Mouse (Mus musculus) left cerebral cortex, adult 2 months (tissue): ENCODE measurements around the gene Lage3. TPM values are rescaled to one million over a fixed set of nuclear protein-coding genes. Genes with fewer than 3 reads are reported as not detected.
A peak's percentile ranks its signal among the peaks of the same experiment; 100 is the strongest.

ENCODE experiments used
- DNase-seq, 2 experiments: peaks; one replicate each; pipeline ENCODE4 v3.0.0; 2021 to 2022; ENCODE audit warnings: low spot score in 2 of 2, mixed read lengths in 1 of 2; ENCODE audit errors: extremely low spot score in 1 of 2
- H3K27ac ChIP-seq: fragments of 200-600 bp; 2 replicates; pipeline ENCODE4 v1.8.1; 2022
- H3K4me3 ChIP-seq: fragments of 200-600 bp; 2 replicates; pipeline ENCODE4 v1.8.1; 2022
- CTCF ChIP-seq: fragments of 200-600 bp; IDR thresholded peaks from 2 replicates; pipeline ENCODE4 v1.8.1; 2022; ENCODE audit warnings: antibody characterized with exemption, mild to moderate bottlenecking, moderate library complexity
- intact Hi-C: fragments of 180-260 bp; cut with DNase I; formaldehyde crosslinking; loops from one replicate; pipeline ENCODE4 v1.15.1; 2025
- microRNA-seq, 2 experiments: library from miRNA; unstranded; fragments of <30 nt; microRNA quantifications; one replicate each; pipeline ENCODE4 v1.2.0; 2021
- total RNA-seq, 2 experiments: library from RNA; stranded (reverse); gene quantifications; 2 replicates each; pipeline ENCODE4 v1.2.3; 2021

Gene Lage3
- total RNA-seq, 2 experiments from 2014 or later: 22.3 to 23.5 TPM

DNA sequence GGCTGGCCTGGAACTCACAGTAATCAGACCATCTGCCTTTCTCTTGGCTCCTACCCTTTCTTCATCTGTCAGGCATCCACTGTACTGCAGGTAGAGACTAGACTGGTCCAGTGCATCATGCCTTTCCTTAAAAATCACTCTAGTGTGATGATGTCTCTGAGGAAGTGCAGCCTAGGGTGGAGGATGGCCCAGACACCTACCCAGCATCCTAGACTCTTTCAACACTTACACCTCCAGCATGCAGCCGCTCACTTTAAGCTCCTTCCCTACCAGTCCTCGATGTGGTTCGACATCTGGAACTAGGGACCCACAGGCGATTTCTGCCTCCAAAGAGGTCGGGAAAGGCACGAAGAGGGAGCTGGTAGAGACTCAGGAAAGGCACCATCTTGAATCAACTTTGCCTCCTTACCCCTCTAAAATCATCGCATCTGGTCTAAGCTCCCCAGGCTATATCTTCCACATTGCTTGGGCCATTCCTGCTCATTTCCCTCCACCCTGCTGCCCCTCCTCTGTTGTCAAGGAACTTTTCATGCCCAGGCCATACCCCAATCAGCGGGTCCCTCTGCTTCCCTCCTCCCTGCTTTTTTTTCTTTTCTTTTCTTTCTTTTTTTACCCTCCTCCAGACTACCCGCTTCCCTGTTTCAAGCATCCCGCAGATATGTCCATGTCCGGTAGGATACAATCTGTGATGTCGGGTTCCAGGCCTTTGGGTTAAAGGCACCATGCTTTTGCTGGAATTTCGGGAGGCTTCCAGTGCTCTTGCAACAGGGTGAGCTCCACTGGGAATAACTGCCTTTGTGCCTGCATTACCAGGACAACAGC, 562 bp downstream of the Lage3 start:
- Histone ChIP-seq H3K4me3 (peak overlapping the region; percentile 45), H3K27ac (peak overlapping the region; percentile 56)
- intact Hi-C loops: no loop called here
- no peak for TF ChIP-seq CTCF
- DNase-seq: no peak

GRCm38 (mm10) chrX:74330166-74330930, 23.1 kb downstream of the Lage3 start:
- no peak for TF ChIP-seq CTCF
- intact Hi-C loops: no loop called here
- H3K4me3 ChIP-seq: no peak overlapping the region
- no peak overlapping the region for H3K27ac ChIP-seq
- DNase-seq: no peak

DNA sequence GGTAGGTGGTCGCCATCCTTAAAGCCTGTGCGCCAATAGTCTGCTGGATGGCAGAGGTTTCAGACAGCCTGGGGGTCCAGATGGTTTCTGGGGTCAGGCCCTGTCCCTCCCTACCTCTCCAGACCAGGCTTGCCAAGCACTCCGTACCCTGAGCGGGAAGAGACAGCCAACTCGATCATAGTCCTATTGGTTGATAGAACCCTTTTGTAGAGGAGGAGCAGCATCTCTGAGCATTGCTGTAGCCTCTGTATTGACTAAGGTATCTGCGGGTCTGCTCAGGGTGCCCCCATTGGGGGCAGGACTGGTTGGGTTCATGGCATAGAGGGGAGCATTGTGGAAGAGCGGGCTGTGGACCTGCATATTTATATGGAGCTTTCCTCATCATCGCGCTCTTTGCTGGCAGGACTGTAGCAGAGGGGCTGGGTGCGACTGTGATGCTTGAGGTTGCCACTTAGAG, 24.2 kb downstream of the Lage3 start:
- H3K4me3 ChIP-seq: peak overlapping the region; percentile 58
- intact Hi-C loops: loop anchor here (2.0 kb wide), 1 partner anchor 20 kb away; no protein-coding TSS in a partner anchor
- DNase-seq: no peak
- peak overlapping the region; percentile 89 for H3K27ac ChIP-seq
- TF ChIP-seq CTCF: no peak

DNA sequence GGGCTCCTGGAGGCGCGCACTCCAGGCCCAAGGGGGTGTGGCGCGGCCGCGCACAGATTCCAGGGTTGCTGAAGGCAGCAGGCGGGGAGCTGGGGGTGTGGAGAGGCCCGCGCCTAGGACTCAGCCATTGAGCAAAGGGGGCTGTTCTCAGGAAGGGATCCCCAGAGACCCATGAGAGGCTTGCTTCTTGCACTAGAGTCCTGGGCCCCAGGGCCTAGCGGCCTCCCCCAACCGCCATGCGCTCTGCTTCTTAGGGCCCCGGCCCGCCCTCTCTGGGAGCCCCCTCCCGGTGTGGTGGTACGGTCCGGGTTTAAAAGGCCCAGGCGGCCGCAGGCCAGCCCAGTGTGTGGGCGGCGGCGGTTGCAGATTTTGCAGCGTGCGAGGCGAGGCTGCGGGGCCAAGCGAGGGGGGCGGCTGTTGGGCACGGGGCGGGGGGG, 24.7 kb downstream of the Lage3 start, which contains the start of gene Plxna3:
Gene Plxna3 (plus strand): TSS at position 342 of the 437 bp plus-strand sequence.
- no peak for TF ChIP-seq CTCF
- DNase-seq: peak; percentile 33 to 50
- intact Hi-C loops: loop anchor here (2.0 kb wide), 1 partner anchor 20 kb away; no protein-coding TSS in a partner anchor
- H3K4me3 ChIP-seq: peak within 1 kb of the TSS; percentile 58
- H3K27ac ChIP-seq: peak within 1 kb of the TSS; percentile 89

DNA sequence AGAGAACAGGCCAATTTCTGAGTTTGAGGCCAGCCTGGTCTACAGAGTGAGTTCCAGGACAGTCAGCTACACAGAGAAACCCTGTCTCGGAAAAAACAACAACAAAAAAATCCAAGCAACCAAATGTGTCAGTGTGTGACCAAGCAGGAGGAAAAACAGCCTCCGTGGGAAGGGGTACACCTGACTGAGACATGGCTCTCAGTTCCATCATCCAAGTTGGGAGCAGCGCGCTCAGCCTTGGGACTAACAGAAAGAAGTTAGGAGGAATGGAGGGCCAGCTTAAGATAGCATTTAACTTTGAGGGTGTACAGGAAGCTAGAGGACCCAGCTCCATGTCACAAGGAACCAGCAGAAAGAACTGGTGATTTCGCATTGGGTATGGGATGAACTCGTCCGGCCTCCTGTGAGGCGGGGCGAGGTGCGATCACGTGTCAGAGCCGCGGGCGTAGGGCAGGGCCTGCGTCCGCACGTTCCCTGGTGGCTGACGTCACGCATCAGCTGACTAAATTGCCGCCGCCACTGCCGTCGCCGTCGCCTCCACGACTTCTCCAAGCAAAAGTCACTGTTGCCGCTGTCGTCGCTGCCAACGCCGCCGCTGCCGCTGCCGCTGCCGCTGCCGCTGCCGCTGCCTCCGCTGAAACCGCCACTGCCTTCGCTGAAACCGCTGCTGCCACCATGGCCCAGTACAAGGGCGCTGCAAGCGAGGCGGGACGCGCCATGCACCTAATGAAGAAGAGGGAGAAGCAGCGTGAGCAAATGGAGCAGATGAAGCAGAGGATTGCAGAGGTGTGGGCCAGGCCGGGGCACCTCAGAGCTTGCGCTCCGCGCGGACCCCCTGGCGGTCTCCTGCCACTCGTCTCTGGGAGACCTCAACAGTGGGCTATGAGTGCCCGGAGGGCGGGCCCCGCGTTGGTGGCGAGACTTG, 40.6 kb downstream of the Lage3 start, which contains the start of gene Fam50a:
Gene Fam50a (plus strand): TSS at position 494 of the 925 bp plus-strand sequence.
- TF ChIP-seq CTCF: no peak
- peak; percentile 83 to 89 for DNase-seq
- peak within 1 kb of the TSS; percentile 65 for H3K4me3 ChIP-seq
- peak within 1 kb of the TSS; percentile 84 for H3K27ac ChIP-seq
- intact Hi-C loops: no loop called here

DNA sequence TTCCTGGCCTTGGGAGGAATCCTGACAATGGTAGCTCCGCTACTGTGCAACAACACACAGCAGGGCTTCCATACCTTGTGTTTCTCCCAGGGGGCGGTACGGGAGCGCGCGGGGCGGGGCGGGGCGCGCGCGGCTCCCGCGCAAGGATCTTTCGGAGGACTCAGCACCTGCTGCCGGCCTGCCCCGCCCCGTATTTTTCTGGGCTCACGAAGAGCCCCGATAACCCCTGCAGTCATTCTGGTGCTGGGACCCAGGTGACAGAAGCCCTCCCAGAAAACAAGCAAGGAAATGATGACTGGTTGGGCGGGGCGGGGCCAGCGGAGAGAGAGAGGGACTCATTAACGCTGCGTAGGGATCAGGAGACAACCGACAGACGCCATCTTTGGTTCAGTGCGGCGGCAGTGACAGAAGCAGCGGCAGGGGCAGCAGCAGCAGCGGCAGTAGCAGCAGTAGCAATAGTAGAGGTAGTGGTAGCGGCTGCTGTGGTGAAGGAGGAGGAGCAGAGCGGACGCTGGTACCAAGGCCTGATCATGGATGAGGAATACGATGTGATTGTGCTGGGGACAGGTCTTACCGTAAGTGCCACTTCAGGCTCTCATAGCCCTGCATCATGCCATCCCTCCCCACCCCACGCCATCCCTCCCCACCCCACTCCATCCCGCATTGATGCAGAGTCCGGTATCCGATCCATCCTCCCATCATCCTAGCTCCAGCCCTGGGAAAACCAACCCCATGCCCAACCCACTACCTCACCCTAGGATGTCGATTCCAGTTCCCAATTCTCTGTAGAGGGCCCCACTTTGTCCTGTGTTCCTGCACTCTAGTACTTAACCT, 48.3 kb downstream of the Lage3 start, which contains the start of gene Gdi1:
Gene Gdi1 (plus strand): TSS at position 132 of the 834 bp plus-strand sequence.
- peak within 1 kb of the TSS; percentile 59 for H3K4me3 ChIP-seq
- TF ChIP-seq CTCF: peak; percentile 38
- peak; percentile 59 to 70 for DNase-seq
- H3K27ac ChIP-seq: peak within 1 kb of the TSS; percentile 97
- intact Hi-C loops: no loop called here

Small RNAs within 50 kb of the gene (microRNA-seq; reads per million reads assigned to microRNA genes)
- gene Mir7092: 0 reads per million in 2 experiments

Other genes with a start within 250 kb of the Lage3 start
- gene Opn1mw, start 226.2 kb downstream of the Lage3 start, total RNA-seq: 1 to 10 TPM in 1 of 2 experiments, under 1 TPM in 1; 0.66 to 1.6 TPM
- 10 to 100 TPM; 85.0 to 89.3 TPM for gene Mecp2, start 218.3 kb downstream of the Lage3 start, total RNA-seq
- not detected for gene Tex28, start 185.8 kb downstream of the Lage3 start, total RNA-seq
- not detected for gene Tktl1, start 176.4 kb downstream of the Lage3 start, total RNA-seq
- gene Flna, start 103.8 kb downstream of the Lage3 start, total RNA-seq: 10 to 100 TPM; 66.7 to 68.9 TPM
- 10 to 100 TPM; 36.0 to 37.7 TPM for gene Emd, start 98.9 kb downstream of the Lage3 start, total RNA-seq
- 100 to 1,000 TPM; 151 to 163 TPM for gene Rpl10, start 82.8 kb downstream of the Lage3 start, total RNA-seq
- gene Taz, start 71.7 kb downstream of the Lage3 start, total RNA-seq: 10 to 100 TPM; 60.9 to 64.9 TPM
- gene Dnase1l1, start 71.3 kb downstream of the Lage3 start, total RNA-seq: 1 to 10 TPM; 2.2 to 2.9 TPM
- 100 to 1,000 TPM; 320 to 341 TPM for gene Atp6ap1, start 56.5 kb downstream of the Lage3 start, total RNA-seq
- gene Gdi1, start 48.6 kb downstream of the Lage3 start, total RNA-seq: 100 to 1,000 TPM; 596 to 607 TPM
- gene Fam50a, start 40.6 kb downstream of the Lage3 start, total RNA-seq: 10 to 100 TPM; 25.7 to 31.7 TPM
- 10 to 100 TPM; 27.1 to 30.2 TPM for gene Plxna3, start 24.6 kb downstream of the Lage3 start, total RNA-seq
- gene Ubl4a, start 19.6 kb upstream of the Lage3 start, total RNA-seq: 10 to 100 TPM; 65.7 to 71.5 TPM
- 1 to 10 TPM; 3.1 to 3.9 TPM for gene Slc10a3, start 19.7 kb upstream of the Lage3 start, total RNA-seq
- gene Fam3a, start 39.7 kb upstream of the Lage3 start, total RNA-seq: 10 to 100 TPM; 15.7 to 20.9 TPM
- 10 to 100 TPM; 44.8 to 47.6 TPM for gene Ikbkg, start 39.7 kb upstream of the Lage3 start, total RNA-seq
- 10 to 100 TPM; 28.2 to 28.4 TPM for gene G6pdx, start 75.6 kb upstream of the Lage3 start, total RNA-seq
- not detected for gene Gm6880, start 127.8 kb upstream of the Lage3 start, total RNA-seq
- gene Olfr1326-ps1, start 221.3 kb upstream of the Lage3 start, total RNA-seq: not detected
- not detected for gene Olfr1325, start 239.1 kb upstream of the Lage3 start, total RNA-seq